Mouse (Mus musculus) MEL (cell line): ENCODE data around the gene Tom1l2. TPM values are rescaled to one million over a fixed set of nuclear protein-coding genes. Genes with fewer than 3 reads are reported as not detected.

Source experiments
- DNase-seq: peaks from one replicate; pipeline ENCODE4 v3.0.0; 2011; ENCODE audit warnings: low read depth, low spot score
- H3K27ac ChIP-seq: 2 replicates; pipeline ENCODE4 v1.5.1; 2012; ENCODE audit warnings: low read depth, mild to moderate bottlenecking, control low read depth, low read length, moderate library complexity; ENCODE audit not compliant: control insufficient read depth
- H3K27me3 ChIP-seq, 2 experiments: fragments of 150-350 bp in 1 of 2; sonication (generic) in 1 of 2; 2 replicates each; pipeline ENCODE4 v1.6.1; 2012; ENCODE audit warnings: low read length in 2 of 2, mild to moderate bottlenecking in 2 of 2, improper control_type of control experiment in 1 of 2, moderate library complexity in 1 of 2; ENCODE audit not compliant: insufficient read depth in 2 of 2, control insufficient read depth in 1 of 2
- H3K36me3 ChIP-seq, 2 experiments: 2 replicates each; pipeline ENCODE4 v1.6.1; 2012 to 2014; ENCODE audit warnings: low read length in 2 of 2, improper control_type of control experiment in 1 of 2, inconsistent platforms in 1 of 2, mild to moderate bottlenecking in 1 of 2; ENCODE audit not compliant: insufficient read depth in 2 of 2, control insufficient read depth in 1 of 2
- H3K4me1 ChIP-seq, 2 experiments: fragments of 150-350 bp in 1 of 2; sonication (generic) in 1 of 2; 2 replicates each; pipeline ENCODE4 v1.6.1; 2012; ENCODE audit warnings: low read length in 2 of 2, improper control_type of control experiment in 1 of 2, mild to moderate bottlenecking in 1 of 2; ENCODE audit not compliant: insufficient read depth in 2 of 2, control insufficient read depth in 1 of 2
- H3K4me3 ChIP-seq, 2 experiments: fragments of 150-350 bp in 1 of 2; sonication (generic) in 1 of 2; 2 replicates each; pipeline ENCODE4 v1.5.1; 2012; ENCODE audit warnings: low read depth in 2 of 2, low read length in 2 of 2, mild to moderate bottlenecking in 2 of 2, moderate library complexity in 2 of 2, control low read depth in 1 of 2, improper control_type of control experiment in 1 of 2; ENCODE audit not compliant: control insufficient read depth in 1 of 2, insufficient read depth in 1 of 2
- H3K79me2 ChIP-seq: 2 replicates; pipeline ENCODE4 v1.6.1; 2012; ENCODE audit warnings: mild to moderate bottlenecking, low read length, moderate library complexity; ENCODE audit not compliant: control insufficient read depth, poor library complexity, insufficient read depth
- H3K9ac ChIP-seq: 2 replicates; pipeline ENCODE4 v1.6.1; 2012; ENCODE audit warnings: low read depth, mild to moderate bottlenecking, control low read depth, low read length, moderate library complexity; ENCODE audit not compliant: control insufficient read depth, poor library complexity, severe bottlenecking
- H3K9me3 ChIP-seq: fragments of 150-350 bp; sonication (generic); replicated peaks from 2 replicates; pipeline ENCODE4 v1.6.1; 2012; ENCODE audit warnings: mild to moderate bottlenecking, low read length, improper control_type of control experiment, moderate library complexity; ENCODE audit not compliant: insufficient read depth
- BHLHE40 ChIP-seq: IDR thresholded peaks from 2 replicates; pipeline ENCODE4 v1.6.1; 2012; ENCODE audit warnings: low read depth, mild to moderate bottlenecking, inconsistent platforms, low read length, improper control_type of control experiment, borderline replicate concordance
- CHD1 ChIP-seq: IDR thresholded peaks from 2 replicates; pipeline ENCODE4 v1.6.1; 2012; ENCODE audit warnings: low read depth, mild to moderate bottlenecking, inconsistent platforms, low read length, improper control_type of control experiment
- CHD2 ChIP-seq: IDR thresholded peaks from 2 replicates; pipeline ENCODE4 v1.6.1; 2011; ENCODE audit warnings: low read length, improper control_type of control experiment
- CTCF ChIP-seq, 3 experiments: IDR thresholded peaks in 2 of 3; conservative IDR thresholded peaks in 1 of 3; 2 replicates each; pipeline ENCODE4 v1.5.1; 2011 to 2012; ENCODE audit warnings: low read length in 3 of 3, low read depth in 2 of 3, mild to moderate bottlenecking in 2 of 3, improper control_type of control experiment in 1 of 3, inconsistent platforms in 1 of 3, mixed read lengths in 1 of 3, moderate library complexity in 1 of 3; ENCODE audit not compliant: control insufficient read depth in 1 of 3, insufficient read depth in 1 of 3, poor library complexity in 1 of 3, severe bottlenecking in 1 of 3
- ELF1 ChIP-seq: IDR thresholded peaks from 2 replicates; pipeline ENCODE4 v1.6.1; 2014; ENCODE audit warnings: low read depth, mild to moderate bottlenecking, inconsistent platforms, low read length, improper control_type of control experiment, moderate library complexity
- GABPA ChIP-seq: IDR thresholded peaks from 2 replicates; pipeline ENCODE4 v1.6.1; 2012; ENCODE audit warnings: low read depth, mild to moderate bottlenecking, inconsistent platforms, low read length, improper control_type of control experiment, moderate library complexity
- GATA1 ChIP-seq: IDR thresholded peaks from 2 replicates; pipeline ENCODE4 v1.6.1; 2011; ENCODE audit warnings: low read depth, low read length, improper control_type of control experiment
- HCFC1 ChIP-seq: IDR thresholded peaks from 2 replicates; pipeline ENCODE4 v1.6.1; 2012; ENCODE audit warnings: low read depth, mild to moderate bottlenecking, inconsistent platforms, low read length, improper control_type of control experiment, moderate library complexity
- MAFK ChIP-seq: IDR thresholded peaks from 2 replicates; pipeline ENCODE4 v1.6.1; 2011; ENCODE audit warnings: low read depth, mild to moderate bottlenecking, low read length, improper control_type of control experiment, borderline replicate concordance
- MAZ ChIP-seq: IDR thresholded peaks from 2 replicates; pipeline ENCODE4 v1.6.1; 2012; ENCODE audit warnings: low read depth, mild to moderate bottlenecking, inconsistent platforms, low read length, improper control_type of control experiment
- MEF2A ChIP-seq: IDR thresholded peaks from 2 replicates; pipeline ENCODE4 v1.6.1; 2014; ENCODE audit warnings: low read depth, mild to moderate bottlenecking, inconsistent platforms, low read length, improper control_type of control experiment; ENCODE audit not compliant: poor library complexity, insufficient replicate concordance, severe bottlenecking; ENCODE audit errors: extremely low read depth
- MXI1 ChIP-seq: IDR thresholded peaks from 2 replicates; pipeline ENCODE4 v1.6.1; 2011; ENCODE audit warnings: mild to moderate bottlenecking, low read depth, low read length, improper control_type of control experiment
- MYB ChIP-seq: IDR thresholded peaks from 2 replicates; pipeline ENCODE4 v1.6.1; 2011; ENCODE audit warnings: mild to moderate bottlenecking, low read depth, low read length, improper control_type of control experiment
- MYC ChIP-seq: IDR thresholded peaks from 2 replicates; pipeline ENCODE4 v1.6.1; 2011; ENCODE audit warnings: low read depth, mild to moderate bottlenecking, low read length, improper control_type of control experiment, moderate library complexity
- NRF1 ChIP-seq: IDR thresholded peaks from 2 replicates; pipeline ENCODE4 v1.6.1; 2014; ENCODE audit warnings: low read depth, mild to moderate bottlenecking, inconsistent platforms, low read length, improper control_type of control experiment, moderate library complexity; ENCODE audit not compliant: poor library complexity, insufficient read depth, severe bottlenecking
- POLR2A ChIP-seq, 2 experiments: IDR thresholded peaks; 2 replicates each; pipeline ENCODE4 v1.6.1; 2011 to 2012; ENCODE audit warnings: low read length in 2 of 2, mild to moderate bottlenecking in 2 of 2, control low read depth in 1 of 2, improper control_type of control experiment in 1 of 2, low read depth in 1 of 2, moderate library complexity in 1 of 2; ENCODE audit not compliant: control insufficient read depth in 1 of 2, insufficient read depth in 1 of 2, poor library complexity in 1 of 2
- POLR2AphosphoS2 ChIP-seq: IDR thresholded peaks from 2 replicates; pipeline ENCODE4 v1.6.1; 2011; ENCODE audit warnings: low read length, improper control_type of control experiment
- POLR2AphosphoS5 ChIP-seq: IDR thresholded peaks from 2 replicates; pipeline ENCODE4 v1.6.1; 2012; ENCODE audit warnings: low read depth, borderline replicate concordance, mild to moderate bottlenecking, inconsistent platforms, low read length, moderate library complexity, mixed read lengths
- RAD21 ChIP-seq: IDR thresholded peaks from 2 replicates; pipeline ENCODE4 v1.6.1; 2011; ENCODE audit warnings: mild to moderate bottlenecking, low read depth, low read length, improper control_type of control experiment
- SIN3A ChIP-seq: IDR thresholded peaks from 2 replicates; pipeline ENCODE4 v1.6.1; 2012; ENCODE audit warnings: low read length, improper control_type of control experiment, inconsistent platforms
- TAL1 ChIP-seq: IDR thresholded peaks from 2 replicates; pipeline ENCODE4 v1.6.1; 2012; ENCODE audit warnings: mild to moderate bottlenecking, inconsistent platforms, low read length, moderate library complexity, mixed read lengths
- TBP ChIP-seq: IDR thresholded peaks from 2 replicates; pipeline ENCODE4 v1.8.0; 2011; ENCODE audit warnings: low read depth, low read length, improper control_type of control experiment
- UBTF ChIP-seq: IDR thresholded peaks from 2 replicates; pipeline ENCODE4 v1.6.1; 2012; ENCODE audit warnings: low read depth, mild to moderate bottlenecking, inconsistent platforms, low read length, improper control_type of control experiment, moderate library complexity, borderline replicate concordance; ENCODE audit not compliant: insufficient read depth
- USF1 ChIP-seq: IDR thresholded peaks from 2 replicates; pipeline ENCODE4 v1.6.1; 2014; ENCODE audit warnings: low read depth, mild to moderate bottlenecking, inconsistent platforms, low read length, improper control_type of control experiment, moderate library complexity
- ZMIZ1 ChIP-seq: IDR thresholded peaks from 2 replicates; pipeline ENCODE4 v1.6.1; 2012; ENCODE audit warnings: low read depth, mild to moderate bottlenecking, inconsistent platforms, low read length, improper control_type of control experiment, moderate library complexity
- ZNF384 ChIP-seq: IDR thresholded peaks from 2 replicates; pipeline ENCODE4 v1.6.1; 2012; ENCODE audit warnings: low read depth, mild to moderate bottlenecking, inconsistent platforms, low read length, improper control_type of control experiment
- polyA plus RNA-seq, 2 experiments: library from polyadenylated mRNA; stranded (reverse) in 1 of 2; unstranded in 1 of 2; fragments of >175 nt in 1 of 2; fragments of >200 nt in 1 of 2; gene quantifications; 2 replicates each; pipeline versions ENCODE4 v1.2.1 to v1.2.4; 2012; ENCODE audit warnings: low replicate concordance in 2 of 2, low read depth in 1 of 2; ENCODE audit not compliant: insufficient read length in 2 of 2, insufficient read depth in 1 of 2, missing spikeins in 1 of 2
- total RNA-seq: library from RNA; depleted of rRNA; stranded (reverse); fragments of 300-350 nt; gene quantifications from 2 replicates; pipeline ENCODE4 v1.2.3, GENCODE M21; 2012

Tom1l2 gene
- total and polyA plus RNA-seq, 3 experiments = 6.8 to 12.2 TPM; not detected in 1

DNA sequence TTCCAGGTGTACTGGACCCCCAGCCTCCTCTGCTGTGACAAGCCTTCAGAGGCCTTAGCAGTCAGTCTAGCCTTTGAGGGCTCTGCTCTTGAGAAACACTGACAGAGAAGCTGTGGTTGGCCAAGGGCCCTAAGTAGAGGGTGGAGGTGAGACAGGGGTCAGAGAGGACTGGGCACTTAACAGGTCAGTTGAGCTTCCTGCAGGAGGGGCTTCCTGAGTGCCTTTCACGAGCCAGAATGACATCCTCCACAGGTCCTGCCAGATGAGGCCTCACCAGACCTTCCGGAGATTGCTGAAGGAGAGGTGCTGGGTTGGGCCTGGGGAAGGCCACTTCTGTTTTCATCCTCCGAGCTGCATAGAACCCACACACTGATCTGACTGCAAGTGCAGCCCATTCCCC, 124.2 kb downstream of the Tom1l2 start:
- no peaks in the 10 kb centered on the region for H3K36me3 ChIP-seq
- TF ChIP-seq MYC = no peak
- TF ChIP-seq CHD1 = no peak

DNA sequence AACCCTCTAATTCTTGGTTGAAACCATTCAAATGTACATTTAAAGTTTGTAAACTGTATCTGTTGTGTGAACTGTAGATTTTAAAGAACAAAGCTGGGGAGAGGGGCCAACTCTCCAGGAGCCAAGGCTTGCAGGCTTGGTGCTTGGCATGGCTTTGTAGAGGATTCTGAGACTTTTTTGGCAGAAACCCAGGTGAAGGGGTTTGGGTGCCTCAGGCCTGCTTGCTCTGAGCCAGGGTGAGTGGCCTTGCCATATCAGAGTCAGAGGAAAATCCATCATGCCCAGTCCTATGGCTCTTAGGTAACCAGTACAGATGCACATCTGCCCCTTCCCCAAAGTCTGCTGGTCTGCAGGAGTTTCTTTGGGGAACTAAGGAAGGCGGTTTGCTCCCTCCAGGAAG, 126.8 kb downstream of the Tom1l2 start:
- H3K27me3 ChIP-seq = no peaks in the 10 kb centered on the region
- H3K9ac ChIP-seq = no peak overlapping the region
- no peaks in the 10 kb centered on the region for H3K9me3 ChIP-seq
- no peak overlapping the region for H3K27ac ChIP-seq
- no peaks in the 10 kb centered on the region; the same call in 1 of the 2 replicates for H3K79me2 ChIP-seq
- no peak overlapping the region for H3K4me3 ChIP-seq
- peaks cover 0 to 14% of the 10 kb centered on the region in 2 experiments; a peak in 2 of 4 replicates for H3K36me3 ChIP-seq
- H3K4me1 ChIP-seq = peaks cover 4 to 23% of the 10 kb centered on the region in 2 experiments
- TF ChIP-seq USF1 (no peak), MEF2A (no peak), ELF1 (no peak)
- no peak for DNase-seq

More for the DNA sequence above, 124.2 kb downstream of the Tom1l2 start:
- H3K79me2 ChIP-seq = no peaks in the 10 kb centered on the region
- 0 out of 4 replicates have a peak, but pooled peaks cover 0 to 3% of the 10 kb centered on the region in 2 experiments for H3K4me1 ChIP-seq
- H3K9me3 ChIP-seq = no peaks in the 10 kb centered on the region
- no peak for DNase-seq
- H3K4me3 ChIP-seq = no peak overlapping the region
- H3K27me3 ChIP-seq = no peaks in the 10 kb centered on the region
- no peak overlapping the region for H3K9ac ChIP-seq
- H3K27ac ChIP-seq = no peak overlapping the region

GRCm38 (mm10) chr11:60224676-60225075, 128.0 kb downstream of the Tom1l2 start:
- H3K4me1 ChIP-seq = peaks cover 4 to 27% of the 10 kb centered on the region in 2 experiments
- H3K27ac ChIP-seq = no peak overlapping the region
- H3K36me3 ChIP-seq = peaks cover 0 to 15% of the 10 kb centered on the region in 2 experiments; a peak in 2 of 4 replicates
- H3K79me2 ChIP-seq = peaks cover 7% of the 10 kb centered on the region
- no peaks in the 10 kb centered on the region for H3K27me3 ChIP-seq
- H3K9me3 ChIP-seq = no peaks in the 10 kb centered on the region
- H3K4me3 ChIP-seq = no peak overlapping the region
- peak; percentile 50 for DNase-seq
- no peak overlapping the region for H3K9ac ChIP-seq
- TF ChIP-seq POLR2AphosphoS5 (no peak), MEF2A (no peak), ZNF384 (no peak), MAFK (no peak), HCFC1 (no peak), MYB (no peak), MAZ (no peak), USF1 (no peak), MXI1 (no peak), TAL1 (no peak), CTCF (IDR thresholded peaks at IDR 0.05 in 2 of 3, conservative IDR thresholded peaks at IDR 0.05 in 1 of 3; ENCODE audit: control insufficient read depth in 1 of 3, insufficient read depth in 1 of 3, low read depth in 2 of 3, low read length in 3 of 3, poor library complexity in 1 of 3, severe bottlenecking in 1 of 3) (peak; percentile 37 to 39 (median 38)), UBTF (no peak), NRF1 (no peak), POLR2A (IDR thresholded peaks at IDR 0.05; ENCODE audit: control insufficient read depth in 1 of 2, insufficient read depth in 1 of 2, low read depth in 1 of 2, low read length in 2 of 2, poor library complexity in 1 of 2) (no peak), POLR2AphosphoS2 (no peak), SIN3A (no peak), ELF1 (no peak), GATA1 (no peak), BHLHE40 (no peak), ZMIZ1 (no peak), GABPA (no peak), MYC (no peak), RAD21 (peak; percentile 21), CHD2 (no peak), TBP (no peak)
